Mouse (Mus musculus): ENCODE data around the gene Izumo2.

DNA sequence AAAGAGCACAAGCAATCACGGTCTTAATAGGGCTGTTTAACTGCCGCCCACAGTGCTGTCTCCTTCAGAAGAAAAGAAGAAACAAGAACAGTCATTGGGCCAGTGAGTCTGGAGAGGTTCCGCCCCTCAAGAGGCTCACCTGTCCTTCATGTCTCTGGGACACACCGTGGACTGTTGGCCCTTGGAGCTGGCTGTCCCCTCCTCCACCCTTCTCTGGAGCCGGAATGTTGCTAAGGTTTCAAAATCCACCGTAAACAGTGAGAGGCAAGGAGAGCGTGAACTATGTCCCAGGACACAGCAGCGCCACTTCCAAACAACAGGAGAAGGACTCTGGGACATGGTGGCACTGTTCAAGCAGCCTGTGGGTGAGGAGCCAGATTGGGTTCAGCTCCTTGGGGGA is 24.9 kb upstream of the Izumo2 start:
- TF ChIP-seq EP300 (IDR thresholded peaks at IDR 0.05; ENCODE audit: low read depth), result no peak
- no peak for TF ChIP-seq CTCF (IDR thresholded peaks at IDR 0.05; ENCODE audit: low read depth)
